Mouse (Mus musculus) cerebellum, postnatal 14 days (tissue): ENCODE results near the gene Tbc1d8.

Source experiments
- DNase-seq, 2 experiments: peaks; one replicate each; pipeline ENCODE4 v3.0.0; 2021; ENCODE audit warnings: mixed read lengths in 2 of 2

Gene Tbc1d8

DNA sequence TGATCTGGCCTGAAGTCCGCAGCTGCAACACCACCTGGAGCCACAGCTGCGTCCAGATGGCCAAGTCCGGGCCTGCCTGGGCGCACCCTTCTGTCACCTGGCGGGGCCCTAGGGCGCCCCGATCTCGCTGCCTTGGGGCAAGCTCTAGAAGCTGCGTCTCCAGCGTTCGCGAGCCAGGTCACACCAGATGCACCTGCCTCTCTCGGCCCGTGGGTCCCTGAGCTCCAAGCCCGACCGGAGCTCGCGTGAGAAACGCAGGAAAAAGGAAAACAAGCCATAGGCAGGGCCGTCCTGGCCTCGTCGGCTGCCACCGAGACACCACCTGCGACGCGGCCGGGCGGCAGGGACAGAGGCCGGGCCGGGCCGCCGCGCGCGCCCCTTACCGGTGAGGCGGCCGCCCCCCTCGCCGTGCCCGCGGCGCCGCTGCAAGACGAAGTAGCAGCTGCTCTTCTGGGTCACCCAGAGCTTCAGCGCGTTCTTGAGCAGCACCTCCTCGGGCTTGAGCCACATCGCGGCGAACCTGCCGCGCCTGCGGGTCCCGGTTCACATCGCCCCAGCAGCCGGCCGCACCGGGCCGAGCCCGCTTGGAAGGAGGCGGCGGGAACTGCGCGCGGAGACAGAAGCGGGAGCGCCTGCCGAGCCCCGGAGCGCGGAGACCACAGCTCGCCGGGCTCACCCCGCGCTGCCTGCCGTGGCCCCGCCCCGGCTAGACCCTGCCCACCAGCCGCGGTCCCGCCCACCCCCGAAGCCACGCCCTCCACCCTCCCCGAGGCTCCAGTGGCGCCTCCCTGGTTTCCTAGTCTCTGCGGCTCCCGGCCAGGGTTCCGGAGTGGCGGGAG is at the start of gene Tbc1d8:
Gene Tbc1d8, minus strand, starts transcription at position 699 of the 839 bp plus-strand sequence.
- DNase-seq = peak; percentile 88 to 91

DNA sequence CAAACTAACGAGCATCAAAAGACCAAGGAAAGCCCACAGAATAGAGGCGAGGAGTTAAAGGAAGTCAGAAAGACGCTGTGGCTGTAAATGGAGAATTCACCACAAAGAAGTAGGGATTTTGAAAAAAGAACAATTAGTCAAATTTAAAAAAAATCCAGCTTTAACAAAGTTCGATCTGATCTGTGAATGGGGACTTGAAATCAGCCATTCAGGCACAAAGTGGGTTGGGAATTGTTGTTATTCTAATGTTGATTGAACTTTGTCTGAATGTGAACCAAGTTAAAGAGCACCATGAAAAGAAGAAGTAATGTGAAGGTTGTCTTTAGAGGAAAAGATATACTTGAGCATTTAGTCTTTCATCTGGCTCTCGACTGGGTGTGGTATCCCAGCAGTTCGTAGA is 49.8 kb upstream of the Tbc1d8 start:
- no peak for DNase-seq

DNA sequence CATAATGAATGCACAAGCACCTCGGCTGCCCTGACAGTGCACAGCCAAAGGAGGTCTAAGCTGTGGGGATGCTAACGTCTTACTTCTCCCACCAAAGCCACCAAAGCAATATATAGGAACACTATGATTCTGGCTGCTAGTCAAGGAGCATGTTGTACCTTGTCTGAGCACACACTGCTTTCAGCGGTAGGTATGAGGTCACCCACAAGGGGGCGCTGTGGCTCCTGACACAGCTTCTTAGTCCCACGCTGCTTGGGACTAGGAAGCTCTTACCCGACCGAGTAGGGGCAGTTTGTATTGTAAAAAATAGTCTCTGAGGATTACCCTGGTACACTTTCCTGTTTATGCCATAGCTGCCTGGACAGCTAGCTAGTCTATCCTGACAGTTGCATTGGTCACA is 48.9 kb upstream of the Tbc1d8 start:
- DNase-seq = peak; percentile 76 to 91

DNA sequence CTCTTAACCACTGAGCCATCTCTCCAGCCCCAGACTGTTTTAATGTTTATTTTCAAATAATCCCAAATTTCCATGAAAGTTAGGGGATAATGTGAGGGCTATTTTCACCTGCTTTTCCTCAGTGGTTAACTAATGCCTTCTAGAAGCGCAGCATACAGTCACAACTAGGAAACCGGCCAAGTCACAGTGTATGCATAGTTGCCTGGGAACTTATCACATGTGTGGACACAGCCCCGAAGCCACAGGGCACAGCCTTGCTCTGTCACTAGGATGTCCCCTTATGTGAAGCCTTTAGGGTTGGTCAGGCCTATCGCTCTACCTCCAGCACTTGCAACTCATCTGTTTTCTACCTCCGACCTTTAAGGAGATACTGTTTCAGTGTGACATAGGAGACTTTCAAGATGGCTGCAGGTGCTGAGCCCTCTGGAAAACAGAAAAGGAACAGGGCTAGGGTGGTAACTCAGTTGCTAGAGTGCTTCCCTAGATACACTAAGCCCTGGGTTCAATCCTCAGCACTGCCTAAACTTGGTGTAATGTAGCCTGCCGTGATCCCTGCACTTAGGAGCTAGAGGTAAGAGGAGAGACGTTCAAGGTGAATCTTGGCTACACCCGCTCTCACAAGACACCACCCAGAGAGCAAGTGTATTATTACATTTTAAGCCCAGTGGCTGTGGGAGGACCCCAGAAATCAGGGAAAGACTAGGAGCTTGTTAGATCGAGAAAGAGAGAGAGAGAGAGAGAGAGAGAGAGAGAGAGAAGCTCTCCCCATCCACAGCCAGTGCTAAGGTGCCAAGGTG is 48.0 kb upstream of the Tbc1d8 start:
- DNase-seq = no peak

DNA sequence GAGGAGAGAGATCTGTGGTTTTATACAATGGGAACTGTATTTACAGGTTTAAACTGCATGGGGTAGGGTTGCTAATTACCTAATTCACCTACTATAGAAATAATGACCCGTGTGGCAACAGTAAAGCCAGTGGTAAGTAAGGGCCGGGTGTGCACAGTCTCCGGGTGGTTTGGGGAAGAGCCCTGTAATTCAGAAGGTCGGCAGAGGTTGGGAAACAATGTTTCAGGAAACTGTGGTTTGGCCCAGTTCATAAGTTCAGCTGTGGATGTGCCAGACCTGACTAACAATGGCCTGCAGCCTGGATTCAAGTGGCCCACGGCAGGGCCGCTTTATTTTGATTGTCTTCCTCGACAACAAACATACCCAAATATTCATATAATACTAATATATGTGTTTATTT is 47.2 kb upstream of the Tbc1d8 start:
- no peak for DNase-seq

DNA sequence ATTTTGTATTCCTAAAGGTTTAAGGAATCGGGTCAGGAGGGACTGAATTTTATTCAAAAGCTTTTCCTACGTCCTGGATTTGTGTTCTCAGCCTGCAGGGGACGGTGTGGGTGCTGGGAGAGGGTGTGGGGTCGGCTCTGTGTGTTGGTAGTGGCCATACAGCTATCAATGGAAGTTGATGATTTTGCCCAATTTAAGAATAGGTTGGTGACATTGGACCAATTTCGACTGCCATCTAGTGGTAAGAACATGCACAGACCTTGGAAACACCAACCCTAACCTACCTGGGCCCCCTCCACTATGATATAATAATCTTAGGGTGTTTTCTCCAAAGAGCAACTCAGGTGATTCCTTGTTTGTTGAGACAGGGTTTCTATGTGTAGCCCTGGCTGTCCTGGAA is 44.0 kb upstream of the Tbc1d8 start:
- DNase-seq = peak; percentile 70 to 77

DNA sequence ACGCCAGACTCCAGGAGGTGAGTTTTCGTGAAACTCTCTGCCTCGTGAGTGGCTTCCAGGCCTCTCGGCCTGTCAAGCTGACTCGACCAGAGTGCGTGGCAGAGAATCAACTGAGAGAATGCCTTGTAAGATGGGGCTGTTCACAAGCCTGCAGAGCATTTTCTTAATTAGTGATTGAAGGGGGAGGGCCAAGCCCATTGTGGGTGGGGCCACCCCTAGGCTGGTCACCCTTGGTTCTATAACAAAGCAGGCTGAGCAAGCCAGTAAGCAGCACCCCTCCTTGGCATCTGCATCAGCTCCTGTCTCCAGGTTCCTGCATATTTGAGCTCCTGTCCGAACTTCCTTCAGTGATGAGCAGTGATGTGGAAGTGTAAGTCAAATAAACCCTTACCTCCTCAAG is 42.8 kb upstream of the Tbc1d8 start:
- DNase-seq = no peak

DNA sequence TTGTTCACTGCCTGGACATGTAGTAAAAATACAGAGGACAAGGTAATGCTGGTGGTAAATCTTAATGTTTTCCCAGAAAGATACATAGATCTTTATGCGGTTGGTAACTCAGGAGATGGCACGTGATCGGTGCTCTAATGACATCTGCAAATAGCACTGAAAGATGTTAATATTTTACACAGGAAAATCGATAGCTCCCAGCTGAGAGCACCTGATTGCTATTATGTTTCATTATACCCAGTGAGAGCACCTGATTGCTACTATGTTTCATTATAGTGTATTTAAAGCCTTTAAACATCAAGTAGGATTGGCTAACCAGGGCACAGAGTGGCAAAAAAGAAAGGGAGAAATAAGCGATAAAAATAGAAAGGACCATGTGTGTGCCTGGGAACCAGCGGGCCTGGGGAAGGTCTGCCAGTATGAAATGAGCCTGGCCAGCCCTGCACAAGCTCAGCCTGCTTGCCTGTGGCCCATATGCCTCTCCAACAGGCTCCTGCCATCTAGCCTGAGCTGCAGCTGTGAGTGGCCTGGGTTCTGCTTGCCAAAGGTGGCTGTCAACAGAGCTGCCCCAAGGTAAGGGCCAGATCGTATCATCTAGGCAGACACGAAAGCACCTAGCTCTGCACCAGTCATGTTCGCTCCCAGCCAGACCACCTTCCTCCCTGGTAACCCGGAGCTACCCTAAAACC is 36.9 kb upstream of the Tbc1d8 start:
- peak; percentile 82 to 84 for DNase-seq

DNA sequence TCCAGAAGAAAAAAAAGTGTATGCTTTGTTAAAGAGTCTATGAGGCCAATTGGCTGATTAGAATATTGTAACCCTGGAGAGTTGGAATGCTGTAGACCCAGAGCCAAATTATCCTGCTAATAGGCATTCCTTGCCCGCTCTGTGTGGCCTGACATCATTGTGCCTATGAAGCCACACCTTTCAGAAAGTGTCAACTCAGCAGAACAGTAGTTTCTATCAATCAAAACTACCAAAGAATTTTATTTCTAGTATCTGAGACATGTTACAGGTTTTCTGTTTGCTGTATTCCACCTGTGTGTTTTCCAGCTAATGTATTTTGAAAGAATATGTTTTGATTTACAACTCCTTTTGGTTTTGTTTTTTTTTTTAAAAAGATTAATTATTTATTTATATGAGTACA is 33.6 kb upstream of the Tbc1d8 start:
- DNase-seq = no peak

DNA sequence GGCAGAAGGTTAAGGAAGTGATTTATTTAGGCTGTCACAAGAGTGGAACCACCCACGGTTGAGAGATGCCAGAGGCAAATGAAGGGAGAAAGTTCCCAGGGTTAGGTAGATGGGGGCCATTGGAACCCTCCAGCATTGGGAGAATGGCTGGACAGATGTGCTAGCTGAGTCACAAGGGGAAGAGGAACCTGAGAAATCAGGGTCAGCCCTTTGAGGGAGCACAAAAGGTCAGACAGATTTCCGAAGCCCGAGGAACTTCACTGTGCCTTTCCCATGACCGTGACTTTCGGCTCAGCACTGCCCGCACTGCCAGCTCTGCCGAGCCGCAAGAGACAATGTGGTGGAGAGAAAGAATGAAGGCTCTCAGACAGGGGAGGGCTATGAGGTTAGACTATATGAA is 33.2 kb upstream of the Tbc1d8 start:
- DNase-seq = no peak

DNA sequence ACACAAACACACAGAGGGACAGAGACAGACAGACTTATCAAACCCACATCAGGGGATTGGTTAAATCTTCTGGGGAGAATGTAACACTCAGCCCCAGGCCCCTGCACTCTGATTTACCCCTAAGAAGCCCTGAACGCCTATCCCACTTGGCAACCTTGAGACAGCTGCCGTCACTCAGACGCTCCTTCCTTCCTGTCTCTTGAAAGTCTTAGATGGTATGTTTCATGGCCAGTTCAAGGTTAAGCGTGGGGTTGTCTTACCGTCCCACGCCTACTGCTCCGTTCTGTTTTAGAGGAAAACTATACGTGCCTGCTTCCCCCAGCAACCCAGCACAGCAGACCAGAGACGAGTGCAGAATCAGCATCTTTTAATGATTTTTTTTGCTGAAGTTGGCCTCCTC is 27.0 kb upstream of the Tbc1d8 start:
- no peak for DNase-seq

DNA sequence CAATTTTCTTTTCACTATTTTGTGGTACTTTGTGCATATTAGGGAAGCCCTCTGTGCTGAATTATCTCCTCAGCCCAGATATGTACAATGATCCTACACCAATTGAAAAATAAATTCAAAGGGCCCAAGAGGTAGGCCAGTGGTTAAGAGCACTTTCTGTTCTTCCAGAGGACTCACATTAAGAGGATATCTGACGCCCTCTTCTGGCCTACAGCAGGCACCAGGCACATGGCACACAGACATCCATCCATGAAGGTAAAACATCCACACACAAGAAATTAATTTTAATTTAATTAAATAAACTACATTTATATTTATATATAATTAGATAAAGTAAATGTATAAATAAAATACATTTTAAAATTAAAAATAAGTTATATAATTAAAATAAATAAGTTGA is 25.7 kb upstream of the Tbc1d8 start:
- DNase-seq = peak; percentile 34 to 43

DNA sequence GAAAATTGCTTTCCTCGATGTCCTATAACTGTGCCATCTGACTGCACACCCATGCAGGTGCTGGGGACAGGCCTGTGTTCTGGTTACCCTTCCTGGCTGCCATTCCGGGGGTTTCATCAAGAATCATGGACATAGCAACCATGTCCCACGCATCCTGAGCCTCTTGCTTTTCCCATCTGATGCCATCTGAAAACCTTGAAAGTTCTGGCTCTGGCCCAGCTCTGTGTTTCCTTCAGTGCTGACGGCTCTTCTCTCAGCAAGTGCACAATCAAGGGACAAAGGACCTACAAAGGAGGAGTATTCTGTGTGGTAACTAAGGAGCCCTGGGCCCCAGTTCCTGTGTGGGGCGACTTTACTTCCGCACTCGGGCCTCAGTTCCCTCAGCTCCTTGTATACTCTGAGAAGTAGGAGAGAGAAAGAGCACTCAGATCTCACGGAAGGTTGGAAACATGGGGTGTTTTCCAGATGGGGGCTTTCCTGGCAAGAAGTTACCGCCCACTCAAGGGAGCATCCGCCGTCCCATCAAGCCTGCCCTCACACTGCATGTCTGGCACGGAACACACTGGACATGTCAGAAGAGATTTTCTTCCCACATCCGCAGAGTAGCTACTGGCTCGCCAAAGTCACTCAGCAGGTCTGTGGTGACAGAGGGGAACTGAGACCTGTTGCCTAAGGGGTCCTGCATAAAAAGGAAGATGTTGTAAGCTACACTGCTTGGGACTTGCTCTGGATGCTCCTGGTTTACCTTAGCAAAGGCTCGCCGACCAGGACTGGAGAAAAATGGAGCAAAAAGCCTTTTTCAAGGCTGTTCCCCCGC is 24.5 kb upstream of the Tbc1d8 start:
- DNase-seq = peak in 1 of 2 experiments; percentile 30

DNA sequence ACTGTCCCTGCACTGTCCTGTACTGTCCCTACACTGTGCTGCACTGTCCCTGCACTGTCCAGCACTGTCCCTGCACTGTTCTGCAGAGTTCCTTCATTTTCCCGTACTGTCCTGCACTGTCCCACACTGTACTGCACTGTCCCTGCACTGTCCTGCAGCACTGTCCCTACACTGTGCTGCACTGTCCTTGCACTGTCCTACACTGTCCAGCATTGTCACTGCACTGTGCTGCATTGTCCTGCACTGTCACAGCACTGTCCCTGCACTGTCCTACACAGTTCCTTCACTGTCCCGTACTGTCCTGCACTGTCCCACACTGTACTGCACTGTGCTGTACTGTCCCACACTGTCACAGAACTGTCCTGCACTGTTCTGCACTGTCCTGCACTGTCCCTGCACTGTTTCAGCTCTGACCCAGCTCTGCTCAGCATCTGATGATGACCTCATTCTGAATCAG is 21.0 kb upstream of the Tbc1d8 start:
- DNase-seq = no peak

DNA sequence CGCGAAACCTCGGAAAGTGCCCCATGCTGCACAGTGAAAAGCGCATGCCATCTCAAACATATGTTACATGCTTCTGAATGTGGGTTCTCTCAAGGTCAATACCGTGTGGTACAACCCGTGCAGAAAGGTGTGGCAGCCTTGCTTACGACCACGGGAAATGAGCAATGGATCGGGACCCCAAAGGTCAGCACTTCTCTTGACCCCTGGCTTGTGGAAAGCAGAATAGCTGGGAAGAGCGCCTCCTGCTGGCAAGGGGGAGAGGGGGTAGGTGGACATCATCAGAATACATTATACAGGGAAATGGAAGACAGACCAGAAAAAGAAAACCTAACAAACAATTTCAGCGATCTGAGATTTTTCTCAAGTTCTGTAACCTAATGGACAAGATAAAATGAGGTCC is 19.2 kb upstream of the Tbc1d8 start:
- DNase-seq = no peak

DNA sequence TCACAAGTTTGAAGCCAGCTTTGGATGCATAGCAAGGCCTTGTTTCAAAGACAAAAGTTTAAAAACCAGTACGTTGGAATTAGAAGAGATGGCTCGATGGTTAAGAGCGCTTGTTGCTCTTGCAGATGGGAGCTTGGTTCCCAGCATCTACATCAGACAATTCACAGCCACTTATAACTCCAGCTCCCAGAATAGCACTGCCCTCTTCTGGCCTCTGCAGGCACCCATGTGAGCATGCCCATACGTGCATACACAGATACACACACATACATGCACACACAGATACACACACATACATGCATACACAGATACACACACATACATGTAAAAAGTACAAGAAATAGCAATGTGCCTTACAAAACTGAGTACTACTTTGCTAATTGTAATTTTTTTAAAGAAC is 18.4 kb upstream of the Tbc1d8 start:
- no peak for DNase-seq

DNA sequence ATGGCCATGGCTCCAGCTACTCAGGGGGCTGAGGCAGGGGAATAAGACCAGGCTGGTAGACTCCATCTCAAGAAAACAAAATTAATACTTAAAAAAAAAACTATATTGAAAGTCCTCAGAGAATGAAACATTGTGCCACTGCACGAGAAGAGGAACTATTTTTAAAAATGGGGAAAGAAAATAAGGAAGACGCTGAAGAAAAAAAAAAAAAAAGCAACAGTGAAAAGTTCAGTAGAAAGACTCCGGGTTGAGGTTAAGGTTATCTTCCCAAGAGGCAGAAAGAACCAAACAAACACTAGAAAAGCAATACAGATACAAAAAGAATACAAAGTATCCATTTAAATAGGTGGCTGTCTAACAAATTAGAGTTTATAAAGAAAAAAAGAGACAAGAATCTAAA is 15.1 kb upstream of the Tbc1d8 start:
- DNase-seq = no peak

DNA sequence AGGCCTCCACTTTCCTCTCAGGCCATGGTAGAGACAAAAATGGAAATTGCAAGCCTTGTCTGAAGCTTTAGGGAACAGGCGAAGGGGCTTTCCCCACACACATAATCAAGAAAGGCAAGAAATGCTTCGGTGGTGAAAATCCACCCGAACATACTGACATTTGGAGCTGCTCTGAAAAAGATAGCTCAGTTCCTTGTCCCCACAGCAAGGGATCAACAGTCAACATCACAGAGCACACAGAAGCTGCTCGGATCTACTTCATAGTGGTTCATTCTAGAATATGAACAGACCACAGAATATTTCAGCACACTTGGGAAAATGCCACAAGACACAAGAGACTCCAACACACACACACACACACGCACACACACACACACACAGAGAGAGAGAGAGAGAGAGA is 14.6 kb upstream of the Tbc1d8 start:
- no peak for DNase-seq

DNA sequence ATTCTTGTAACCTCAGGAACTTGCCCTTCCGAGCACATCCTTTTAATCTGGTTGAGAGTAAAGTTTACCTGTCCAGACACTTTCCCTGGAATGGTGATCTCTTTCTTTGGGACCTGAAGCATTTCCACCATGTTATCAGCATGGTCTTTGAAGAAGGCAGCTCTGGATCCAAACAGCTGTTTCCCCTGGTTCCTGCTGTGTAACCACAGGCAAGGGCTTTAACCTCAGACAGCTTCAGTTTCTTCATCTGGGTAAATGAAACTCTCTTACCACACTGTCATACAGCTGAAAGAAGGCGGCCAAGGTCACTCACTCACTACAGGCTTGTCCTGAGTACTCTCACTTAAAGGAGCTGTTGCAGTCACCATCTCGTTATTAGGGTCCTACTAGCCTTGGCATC is 8.8 kb upstream of the Tbc1d8 start:
- no peak for DNase-seq

DNA sequence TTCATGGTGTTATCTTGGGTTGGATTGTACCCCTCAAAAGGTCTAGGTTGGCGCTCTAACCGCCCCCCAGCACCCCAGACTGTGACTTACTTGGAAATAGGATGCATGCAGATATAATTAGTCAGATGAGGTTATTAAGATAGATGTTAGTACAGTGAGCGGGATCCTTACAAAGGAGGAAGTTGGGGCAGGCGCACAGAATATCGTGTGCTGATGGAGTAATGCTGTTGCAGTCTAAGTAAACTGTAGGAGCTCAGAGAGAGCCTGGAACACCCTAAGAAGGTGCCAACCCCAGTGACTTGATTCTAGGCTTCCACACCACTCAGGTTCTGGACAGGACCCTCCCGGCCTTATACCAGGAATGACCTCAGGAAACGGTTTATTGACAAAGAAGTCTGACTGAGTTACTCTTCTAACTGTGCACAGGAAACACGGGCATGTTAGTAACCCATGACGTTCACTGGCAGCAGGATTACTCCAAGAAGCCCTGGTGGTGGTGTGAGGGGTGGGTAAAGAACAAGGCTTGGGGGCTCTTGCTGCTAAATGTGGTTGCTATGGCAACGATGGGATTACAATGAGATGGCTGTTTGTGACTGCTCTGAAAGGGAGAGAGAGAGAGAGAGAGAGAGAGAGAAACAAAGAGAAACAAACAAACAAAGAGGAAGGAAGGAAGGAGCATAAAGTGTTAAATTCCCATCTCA is 3.7 kb upstream of the Tbc1d8 start:
- no peak for DNase-seq

DNA sequence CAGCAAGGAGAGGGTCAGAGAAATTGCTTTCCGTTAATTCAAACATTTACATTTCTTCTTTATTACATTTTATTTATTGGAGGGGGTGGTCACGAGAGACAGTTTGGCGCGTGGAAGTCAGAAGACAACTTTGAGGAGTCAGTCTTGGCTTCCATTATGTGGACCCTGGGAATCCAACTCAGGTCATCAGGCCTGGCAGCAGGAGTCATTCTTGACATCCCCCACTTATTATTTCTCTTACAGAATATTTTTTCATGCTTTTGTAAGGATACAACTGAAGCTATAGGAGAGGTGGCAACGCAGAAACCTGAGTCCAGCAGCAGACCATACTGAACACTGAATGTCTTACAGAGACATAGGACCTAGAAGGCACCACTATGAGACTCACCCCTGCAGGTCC is 699 bp upstream of the Tbc1d8 start:
- DNase-seq = no peak

DNA sequence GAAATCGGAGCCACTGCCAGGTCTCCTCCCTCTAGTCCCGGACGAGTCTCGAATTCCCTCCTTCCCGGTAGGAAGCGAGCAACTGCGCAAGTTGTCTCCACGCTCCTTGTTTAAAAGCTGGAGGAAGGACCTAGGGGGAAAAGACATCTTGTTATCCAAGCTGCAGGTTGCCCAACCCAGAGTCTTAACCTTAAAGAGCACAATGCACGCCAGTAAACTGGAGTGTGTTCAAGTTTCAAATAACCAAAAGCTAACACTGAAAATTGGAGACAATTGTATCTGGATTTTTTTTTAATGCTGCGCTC is 293 bp upstream of the Tbc1d8 start:
- DNase-seq = no peak
